Mouse (Mus musculus) thymus, postnatal 4 days (tissue): Measurements from ENCODE around the gene Parg.
A peak's percentile ranks its signal among the peaks of the same experiment; 100 is the strongest.
"Not testable (repeated sequence)": the region's sequence is repeated elsewhere in the genome, so short reads cannot be mapped to it uniquely, and the experiment has no call there.

ENCODE experiments used
- DNase-seq: peaks from one replicate; pipeline ENCODE4 v3.0.0; 2021

The Parg gene

DNA sequence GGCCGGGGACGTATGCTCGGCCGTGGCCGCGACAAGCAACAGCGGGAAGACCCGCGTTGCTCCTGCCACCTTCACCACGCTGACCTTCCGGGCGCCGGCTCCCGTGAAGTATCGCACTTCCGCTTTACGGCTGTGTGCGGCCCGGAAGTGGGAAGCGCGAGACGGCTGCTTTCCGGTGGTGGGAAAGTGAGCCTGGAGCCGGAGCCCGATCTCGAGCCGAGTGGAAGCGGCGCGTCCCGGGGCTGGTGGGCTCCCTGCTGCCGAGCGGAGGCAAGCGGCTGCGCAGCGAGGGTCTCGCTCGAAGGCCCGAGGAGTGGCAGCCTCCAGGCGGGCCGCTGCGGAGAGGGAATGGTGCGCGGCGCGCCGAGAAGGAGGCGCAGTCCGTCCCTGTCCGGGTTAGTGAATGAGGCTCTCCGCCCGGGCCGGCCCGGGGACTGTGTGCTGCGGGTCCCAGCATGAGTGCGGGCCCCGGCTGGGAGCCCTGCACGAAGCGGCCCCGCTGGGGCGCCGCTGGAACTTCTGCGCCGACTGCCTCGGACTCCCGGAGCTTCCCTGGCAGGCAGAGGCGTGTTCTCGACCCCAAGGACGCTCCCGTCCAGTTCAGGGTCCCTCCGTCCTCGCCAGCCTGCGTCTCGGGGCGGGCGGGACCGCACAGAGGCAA lies at the start of gene Parg, which contains the start of gene Timm23:
Gene Parg, plus strand, starts transcription at position 159 of the 661 bp plus-strand sequence.
Gene Timm23, minus strand, starts transcription at position 108 of the 661 bp plus-strand sequence.
- DNase-seq: peak; percentile 87

DNA sequence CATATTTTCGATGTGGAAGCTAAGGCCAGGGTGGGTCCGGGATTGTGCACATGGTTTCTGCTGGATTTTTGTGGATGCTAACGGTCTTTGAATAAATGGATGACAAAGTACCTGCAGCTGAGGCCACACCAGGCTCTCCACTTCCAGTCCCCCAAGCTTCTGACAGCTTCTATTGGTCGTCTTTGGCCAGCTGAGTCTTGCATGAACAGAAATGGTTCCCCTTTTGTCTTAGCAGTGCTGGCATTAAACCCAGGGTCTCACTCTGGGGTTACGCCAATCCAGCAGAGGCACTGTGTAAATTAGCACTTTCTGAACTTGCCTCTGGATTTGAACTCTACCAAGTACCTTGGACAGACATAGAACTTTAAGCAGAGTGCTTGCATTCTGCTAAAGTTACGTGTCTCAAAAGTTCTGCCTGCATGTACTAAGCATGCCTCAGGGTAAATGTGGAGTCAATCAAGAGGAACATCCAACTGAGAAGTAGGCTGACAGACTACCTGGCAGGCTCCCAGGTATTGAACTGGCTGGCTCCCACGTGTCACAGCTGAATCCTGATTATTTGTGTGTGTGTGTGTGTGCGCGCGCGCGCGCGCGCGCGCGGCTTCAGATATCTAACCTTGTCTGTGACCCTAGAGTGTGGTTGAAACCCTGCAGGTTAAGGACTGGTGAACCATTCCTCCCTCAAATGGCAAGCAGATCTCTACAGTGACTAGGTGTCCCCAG lies 49.3 kb upstream of the Parg start:
- no peak for DNase-seq

DNA sequence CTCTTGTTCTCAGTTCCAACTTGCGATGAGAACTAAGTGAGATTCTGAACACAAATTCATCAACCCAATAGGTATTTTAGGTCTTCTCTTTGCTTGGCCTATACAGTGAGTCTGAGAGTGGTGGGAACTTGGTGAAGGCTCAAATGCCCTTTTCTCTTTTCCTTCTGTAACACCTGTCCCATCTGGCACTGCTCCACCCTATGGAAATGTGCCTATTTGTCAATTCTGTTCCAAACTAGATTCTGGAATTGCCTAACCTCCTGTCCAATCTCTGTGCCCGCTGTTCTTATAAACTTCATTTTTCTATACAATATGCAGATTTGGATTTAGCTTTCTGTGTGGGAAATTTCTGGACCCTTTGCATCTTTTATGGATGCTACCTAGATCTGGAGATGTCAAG lies 48.6 kb upstream of the Parg start:
- no peak for DNase-seq

DNA sequence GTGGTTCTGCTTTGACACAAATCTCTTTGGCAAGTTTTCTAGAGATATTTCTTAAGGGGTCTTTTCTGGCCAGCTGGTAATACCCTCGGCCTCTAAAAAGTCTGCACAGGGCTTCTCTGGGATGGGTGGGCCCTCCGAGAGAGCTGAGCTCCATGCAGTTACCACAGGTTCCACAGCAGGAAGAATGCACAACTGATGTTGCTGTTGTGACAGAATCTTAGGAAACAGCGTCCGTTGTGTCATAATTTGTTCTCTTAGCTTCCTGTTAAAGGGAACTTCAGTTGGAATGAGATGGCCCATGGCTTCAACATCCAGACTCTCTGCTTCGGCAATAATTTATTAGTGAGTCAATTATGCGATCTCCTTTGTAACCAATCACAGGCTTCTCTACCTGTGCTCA lies 47.0 kb upstream of the Parg start:
- DNase-seq: no peak

DNA sequence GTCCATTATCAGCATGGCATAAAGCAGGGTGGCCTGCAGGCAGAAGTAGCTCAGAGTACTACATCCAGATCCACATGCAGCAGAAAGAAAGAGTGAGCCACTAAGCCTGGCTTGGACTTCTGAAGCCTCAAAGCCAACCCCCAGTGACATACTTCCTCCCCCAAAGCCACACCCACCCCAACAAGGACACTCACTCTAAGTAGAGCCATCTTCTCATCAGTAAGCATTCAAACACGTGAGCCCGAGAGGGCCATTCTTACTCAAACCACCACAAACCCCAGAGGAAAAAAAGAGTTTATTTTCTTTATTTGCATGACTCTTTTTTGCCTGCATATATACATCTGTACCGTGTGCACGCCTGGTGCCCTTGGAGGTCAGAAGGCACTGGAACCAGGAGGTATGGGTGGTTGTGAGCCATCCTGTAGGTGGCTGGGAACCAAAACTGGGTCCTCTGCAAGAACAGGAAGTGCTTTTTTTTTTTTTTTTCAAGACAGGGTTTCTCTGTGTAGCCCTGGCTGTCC lies 42.5 kb upstream of the Parg start:
- no peak for DNase-seq

DNA sequence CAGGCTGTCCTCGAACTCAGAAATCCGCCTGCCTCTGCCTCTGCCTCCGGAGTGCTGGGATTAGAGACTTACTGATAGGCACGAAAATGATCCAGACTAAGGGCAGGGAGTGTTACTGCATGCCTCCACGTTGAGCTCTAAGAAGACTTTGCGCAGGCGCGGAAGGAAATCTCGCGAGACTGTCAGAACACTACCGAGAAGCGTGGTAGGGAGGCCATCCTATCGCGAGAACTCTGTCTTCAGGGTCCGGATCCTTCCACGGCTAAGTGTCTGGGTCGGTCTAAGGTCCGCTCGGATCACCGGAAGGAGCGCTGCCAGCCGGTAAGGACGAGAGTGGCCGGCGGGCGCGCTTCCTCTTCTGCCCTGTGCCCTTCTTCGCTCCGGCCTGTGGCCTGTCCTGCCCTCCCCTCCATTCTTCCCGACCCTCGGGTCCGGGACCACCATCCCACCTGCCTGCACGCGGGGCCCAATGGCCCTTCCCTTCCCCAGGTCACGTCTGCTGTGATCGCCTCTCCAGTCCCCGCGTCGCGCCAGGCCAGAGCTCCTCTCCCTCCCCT lies 42.0 kb upstream of the Parg start, which contains the start of gene Ncoa4:
Gene Ncoa4, plus strand, starts transcription at position 176 of the 557 bp plus-strand sequence.
- DNase-seq: peak; percentile 98

DNA sequence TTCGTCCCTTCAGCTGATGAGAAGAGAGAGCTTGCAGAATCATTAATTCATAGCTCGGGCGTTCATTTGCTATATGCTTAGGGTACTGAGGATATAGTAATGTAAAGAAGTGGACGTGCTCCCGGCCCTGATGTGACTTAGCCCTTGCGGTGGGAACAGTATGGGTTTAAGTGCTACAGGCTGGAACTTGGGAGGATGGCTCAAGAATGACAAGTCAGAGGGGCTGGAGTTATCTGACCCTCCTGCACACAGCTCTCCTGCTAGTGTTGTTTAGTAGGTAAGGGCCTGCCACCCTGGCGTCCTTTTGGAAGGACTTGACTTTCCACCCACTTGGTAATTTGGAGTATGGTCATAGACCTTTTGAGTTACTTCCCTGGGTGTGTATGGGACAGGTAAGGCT lies 41.2 kb upstream of the Parg start:
- no peak for DNase-seq

DNA sequence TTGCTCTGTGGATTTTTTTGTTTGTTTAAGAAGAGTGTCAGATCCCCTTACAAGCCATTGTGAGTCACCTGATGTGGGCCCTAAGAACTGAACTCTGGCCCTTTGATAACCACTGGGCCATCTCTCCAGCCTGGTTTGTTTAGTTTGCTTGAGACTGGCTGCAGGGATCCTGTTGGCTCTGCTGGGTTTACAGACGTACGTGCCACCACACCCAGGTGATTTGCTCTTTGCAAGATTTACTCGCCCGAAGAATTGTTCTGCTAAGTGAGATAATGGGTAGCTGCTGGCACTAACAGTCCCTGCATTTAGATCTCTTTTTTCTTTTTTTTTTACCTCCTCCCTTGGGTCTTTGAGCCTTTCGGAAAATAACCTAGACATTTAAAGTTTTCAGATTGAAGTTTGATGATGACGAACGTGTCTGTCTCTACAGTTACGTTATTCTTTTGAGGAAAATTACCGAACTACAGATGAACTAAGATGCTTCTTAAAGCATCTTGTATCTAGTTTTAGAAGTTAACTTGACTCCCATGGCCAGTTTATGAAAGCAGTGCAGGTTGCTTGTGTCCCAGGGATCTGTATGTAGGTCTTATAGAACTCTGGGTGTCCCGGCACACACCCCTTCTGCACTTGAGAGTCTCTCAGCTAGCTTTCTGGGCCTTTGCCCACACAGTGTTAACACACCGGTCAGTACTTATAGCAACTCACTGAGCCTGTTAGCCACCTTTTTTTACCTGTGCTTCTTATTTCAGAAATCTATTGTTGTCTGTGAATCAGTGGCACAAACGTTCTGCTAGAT lies 40.5 kb upstream of the Parg start:
- no peak for DNase-seq

DNA sequence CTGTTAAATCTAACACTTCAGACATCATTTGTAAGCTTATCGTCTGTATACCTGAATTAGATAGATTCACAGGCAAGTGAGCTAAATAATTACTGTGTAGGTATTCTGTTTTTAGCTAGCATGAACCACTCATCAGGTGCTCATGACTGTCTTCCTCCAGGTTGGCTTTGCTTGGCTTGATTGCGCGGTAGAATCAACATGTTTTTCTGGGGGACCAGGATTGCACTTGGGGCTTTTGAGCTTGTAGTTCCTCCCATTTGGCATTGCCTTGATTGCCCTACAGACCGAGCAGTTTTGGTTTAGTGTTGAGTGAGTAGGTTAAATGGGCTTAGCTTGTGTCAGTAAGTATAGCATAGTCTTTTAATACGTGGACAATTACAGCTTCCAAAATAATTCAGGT lies 39.5 kb upstream of the Parg start:
- DNase-seq: no peak

DNA sequence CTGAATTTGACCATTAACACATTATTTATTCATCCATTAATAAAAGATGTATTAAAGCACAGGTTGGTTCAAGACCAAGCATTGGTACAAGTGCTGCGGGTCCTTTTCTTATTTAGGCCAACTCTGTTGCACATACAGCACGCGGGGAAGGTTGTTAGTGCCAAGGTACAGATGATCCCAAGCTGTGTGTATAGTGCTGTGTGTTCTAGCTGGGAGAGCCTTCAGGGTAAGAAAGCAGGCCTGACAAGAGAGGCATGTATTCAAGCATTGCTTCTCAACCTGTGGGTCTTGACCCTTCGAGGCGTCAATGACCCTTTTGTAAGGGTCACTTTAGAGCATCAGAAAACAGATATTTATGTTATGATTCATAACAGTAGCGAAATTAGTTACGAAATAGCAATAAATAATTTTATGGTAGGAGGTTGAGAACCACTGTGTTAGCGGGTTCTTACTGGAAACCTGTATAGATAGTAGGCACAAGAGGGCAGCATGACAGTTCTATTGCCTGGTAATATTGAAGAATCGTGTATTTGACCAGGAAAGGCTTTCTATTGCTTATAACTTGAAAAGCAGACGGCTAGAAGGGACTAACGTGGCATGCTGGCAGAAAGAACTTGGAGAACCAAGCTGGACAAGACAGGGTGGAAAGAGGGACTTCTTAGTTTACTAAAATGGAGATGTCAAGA lies 38.4 kb upstream of the Parg start:
- no peak for DNase-seq

DNA sequence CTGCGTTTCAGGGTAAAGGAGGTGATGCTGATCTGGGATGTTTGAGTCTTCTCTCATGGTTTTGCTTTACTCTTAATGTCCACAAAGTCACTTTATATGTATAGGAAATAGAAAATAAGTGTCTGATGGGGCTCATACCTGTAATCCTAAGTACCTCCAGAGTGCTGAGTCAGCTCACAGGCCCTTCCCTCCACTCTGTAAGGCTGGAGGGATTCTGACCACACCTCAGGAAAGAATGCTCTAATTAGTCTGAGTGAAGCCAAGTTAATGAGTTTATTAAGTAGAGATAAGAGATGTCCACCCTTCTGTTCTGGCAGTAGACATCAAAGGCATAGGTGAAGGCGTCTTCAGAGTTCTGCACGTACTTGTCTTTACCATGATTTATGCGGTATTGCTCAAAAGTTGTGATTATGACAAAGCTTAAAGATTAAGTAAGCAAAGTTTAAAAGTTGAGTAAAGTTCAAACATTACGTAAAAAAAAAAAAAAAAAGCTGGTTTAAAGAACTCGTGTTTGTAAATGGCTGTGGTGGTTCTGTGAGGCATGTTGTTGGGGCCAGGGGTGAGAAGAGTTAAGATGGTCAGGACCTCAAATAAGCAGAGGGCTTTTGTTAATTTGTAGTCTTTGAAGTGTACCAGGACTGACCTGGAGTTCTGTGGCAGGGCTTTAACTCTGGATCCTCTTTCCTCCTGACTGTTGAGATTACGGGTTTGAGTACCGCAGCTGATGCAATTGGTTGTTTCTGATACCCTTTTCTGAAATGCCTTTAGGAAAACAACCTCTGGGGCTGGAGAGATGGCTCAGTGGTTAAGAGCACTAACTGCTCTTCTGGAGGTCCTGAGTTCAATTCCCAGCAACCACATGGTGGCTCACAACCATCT lies 37.3 kb upstream of the Parg start:
- no peak for DNase-seq

DNA sequence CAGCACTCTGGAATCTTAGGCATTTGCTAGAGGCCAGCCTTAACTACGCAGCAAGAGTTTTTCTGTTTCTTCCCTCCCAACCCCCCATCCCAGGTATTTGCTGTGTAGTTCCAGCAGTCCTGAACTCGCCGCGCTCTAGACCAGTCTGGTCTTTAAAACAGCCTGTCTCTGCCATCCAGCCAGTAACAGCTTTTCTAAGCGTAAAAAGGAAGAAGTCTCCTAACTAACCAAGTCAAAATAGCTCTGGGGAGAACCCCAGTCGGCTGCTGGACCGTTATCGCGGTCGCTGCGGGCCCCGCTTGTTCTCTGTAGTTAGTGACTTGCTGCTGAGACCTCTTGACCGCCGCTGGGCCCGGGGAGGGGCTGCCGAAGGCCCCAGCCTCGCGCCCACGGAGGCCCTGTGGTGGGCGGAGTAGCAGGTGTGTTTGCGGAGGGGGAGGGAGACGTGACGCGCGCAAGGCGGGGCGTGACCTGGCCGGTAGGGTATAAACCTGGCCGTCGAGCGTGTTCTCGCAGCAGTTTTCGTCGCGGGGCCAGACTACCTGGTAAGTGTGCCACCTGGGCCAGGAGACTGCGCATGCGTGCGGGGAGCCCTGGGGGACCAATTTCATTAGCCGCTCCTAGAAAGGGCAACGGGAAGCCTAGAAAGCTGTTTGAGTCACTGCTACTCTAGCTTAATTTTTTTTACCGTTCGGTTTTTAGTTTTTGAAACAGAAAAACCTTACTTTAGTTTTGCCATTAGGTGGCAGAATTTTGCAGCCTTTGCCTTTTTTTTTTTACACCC lies 36.3 kb upstream of the Parg start:
- DNase-seq: peak; percentile 86

DNA sequence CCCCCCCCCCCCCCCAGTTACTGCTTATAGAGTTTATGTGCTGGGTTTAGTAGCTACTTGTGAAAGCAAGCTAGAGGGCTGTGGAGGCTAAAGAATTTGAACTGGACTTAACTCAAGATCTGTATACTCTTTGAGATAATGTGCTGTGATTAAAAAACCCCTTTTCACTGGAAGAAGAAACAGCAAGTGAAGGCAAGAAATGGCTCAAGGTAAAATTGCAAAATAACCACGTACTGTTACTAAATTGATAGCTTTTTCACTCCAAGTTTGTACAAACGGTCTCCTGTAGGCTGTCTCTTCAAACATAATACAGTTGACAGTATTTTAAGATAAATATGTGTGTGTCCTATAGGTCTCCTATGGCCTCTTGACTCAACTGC lies 35.7 kb upstream of the Parg start:
- no peak for DNase-seq

DNA sequence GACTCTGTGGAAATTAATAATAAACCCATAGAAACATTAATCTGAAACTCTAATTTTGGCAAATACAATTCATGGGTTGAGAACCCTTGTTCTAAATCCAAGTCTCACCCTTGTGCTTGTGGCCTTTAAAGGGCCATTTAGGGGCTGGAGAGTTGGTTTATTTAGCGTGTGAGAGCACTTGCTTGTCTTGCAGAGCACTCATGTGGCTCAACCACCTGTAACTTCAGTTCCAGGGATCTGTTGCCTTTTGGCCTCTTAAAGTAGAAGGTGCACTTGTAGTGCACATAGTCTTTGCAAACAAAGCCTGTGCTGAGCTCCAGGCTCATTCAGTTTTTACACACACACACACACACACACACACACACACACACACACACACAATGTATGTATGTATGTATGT lies 34.9 kb upstream of the Parg start:
- DNase-seq: no peak

DNA sequence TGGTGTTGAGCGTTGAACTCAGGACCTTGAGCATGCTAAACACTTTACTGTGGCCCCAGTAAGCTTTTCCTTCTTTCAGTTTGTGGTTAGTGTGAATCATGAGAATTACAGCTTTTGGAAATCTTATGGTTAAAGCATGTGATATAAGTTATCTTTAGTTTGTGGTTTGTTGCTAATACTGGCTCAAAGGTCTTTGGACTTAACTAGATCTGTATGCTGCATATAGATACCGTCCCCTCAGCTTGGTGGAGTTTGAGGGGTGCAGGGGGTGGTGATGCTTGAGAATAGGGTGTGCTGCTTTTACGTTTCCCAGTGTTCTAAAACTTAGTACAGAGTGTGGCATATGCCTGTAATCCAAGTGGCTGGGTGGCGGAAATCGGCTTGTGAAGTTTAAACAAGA lies 34.4 kb upstream of the Parg start:
- DNase-seq: no peak

DNA sequence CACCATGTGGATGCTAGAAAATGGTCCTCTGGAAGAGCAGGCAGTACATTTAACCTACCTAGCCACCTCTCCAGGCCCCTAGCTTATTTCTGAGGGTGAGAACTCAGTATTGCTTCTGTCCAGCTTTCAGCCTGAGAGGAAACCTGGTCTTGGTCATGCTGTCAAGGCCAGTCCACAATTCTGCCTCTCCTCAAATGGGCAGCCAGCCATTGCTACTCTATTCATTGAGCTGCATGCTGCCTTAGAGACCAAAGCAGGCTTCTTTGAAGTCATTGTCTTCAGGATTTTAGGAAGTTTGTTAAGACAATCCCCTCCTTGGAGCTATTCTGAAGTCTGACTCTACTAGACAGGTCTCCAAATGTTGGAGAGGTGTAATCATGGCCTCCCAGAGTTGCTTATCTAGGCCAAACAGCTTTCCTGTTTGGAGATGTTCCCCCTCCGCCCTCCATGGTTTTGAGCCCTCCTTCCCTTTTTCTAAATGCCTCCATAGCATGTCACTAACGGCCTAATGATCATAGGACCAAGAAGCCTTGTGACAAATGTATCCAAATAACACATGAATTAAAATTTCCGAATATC lies 33.0 kb upstream of the Parg start:
- no peak for DNase-seq

DNA sequence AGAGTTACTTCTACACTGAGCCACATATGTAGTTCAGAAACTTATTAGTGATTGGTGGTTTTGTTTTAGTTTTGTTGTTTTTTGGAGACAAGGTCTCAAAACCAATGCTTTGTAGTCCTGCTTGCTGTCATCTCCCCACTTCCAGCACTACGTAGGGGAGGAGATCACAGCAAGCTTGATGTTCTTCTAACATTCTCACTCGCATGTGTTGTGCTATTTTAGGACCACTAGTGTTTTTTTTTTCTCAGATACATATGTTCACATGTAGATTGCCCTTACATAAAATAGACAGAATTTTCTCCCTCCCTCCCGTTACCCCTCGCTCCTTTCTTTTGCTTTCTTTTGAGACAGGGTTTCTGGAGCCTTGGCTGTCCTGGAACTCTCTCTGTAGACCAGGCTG lies 31.6 kb upstream of the Parg start:
- no peak for DNase-seq

DNA sequence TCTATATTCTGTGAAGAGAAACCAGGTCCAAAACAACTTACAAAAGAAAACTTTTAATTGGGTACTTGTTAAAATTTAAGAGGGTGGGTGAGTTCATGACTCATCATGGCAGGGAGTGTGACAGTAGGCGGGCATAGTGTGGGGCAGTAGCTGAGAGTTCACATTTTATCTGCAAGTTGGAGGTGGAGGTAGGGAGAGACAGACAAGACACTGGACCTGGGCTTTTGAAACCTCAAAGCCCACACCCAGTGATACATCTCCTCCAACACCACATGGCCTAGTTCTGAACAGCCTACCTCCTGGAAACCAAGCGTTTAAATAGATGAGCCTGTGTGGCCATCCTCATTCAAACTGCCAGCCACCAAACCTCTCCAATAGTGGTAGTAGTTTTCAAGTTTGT lies 26.4 kb upstream of the Parg start:
- no peak for DNase-seq

DNA sequence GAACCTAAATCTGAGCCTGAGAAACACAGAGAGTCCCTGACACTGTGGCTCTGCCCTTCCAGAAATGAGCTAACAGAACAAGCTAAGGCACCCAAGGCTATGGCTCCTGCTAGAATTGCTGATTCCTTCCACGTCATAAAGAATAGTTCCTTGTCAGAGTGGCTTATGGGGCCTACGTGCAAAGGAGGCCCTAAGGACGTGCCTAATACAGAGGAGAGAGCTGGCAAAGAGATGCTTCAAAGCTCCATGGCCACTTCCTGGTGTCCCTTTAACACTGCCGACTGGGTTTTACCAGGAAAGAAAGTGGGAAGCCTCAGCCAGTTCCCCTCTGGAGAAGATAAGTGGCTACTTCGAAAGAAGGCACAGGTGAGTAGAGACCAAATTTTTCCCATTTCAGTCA lies 25.2 kb upstream of the Parg start:
- DNase-seq: not testable (repeated sequence)
